Mouse (Mus musculus) retina, postnatal 1 day (tissue): ENCODE data around the gene Lmbr1l.
A peak's percentile ranks its signal among the peaks of the same experiment; 100 is the strongest.

Source experiments
- DNase-seq: peaks from one replicate; pipeline ENCODE4 v3.0.0-alpha.2; 2012

Lmbr1l gene

GRCm38 (mm10) chr15:98867321-98867720 lies 50.7 kb downstream of the Lmbr1l start:
- DNase-seq: peak; percentile 49

GRCm38 (mm10) chr15:98866501-98866900 lies 51.5 kb downstream of the Lmbr1l start:
- DNase-seq: no peak

- no peak for DNase-seq
Observed at GRCm38 (mm10) chr15:98865771-98866170, 52.3 kb downstream of the Lmbr1l start.

GRCm38 (mm10) chr15:98864951-98865350 lies 53.1 kb downstream of the Lmbr1l start:
- no peak for DNase-seq

- no peak for DNase-seq
Observed at GRCm38 (mm10) chr15:98863451-98863958, 54.5 kb downstream of the Lmbr1l start.

- DNase-seq: no peak
Observed at GRCm38 (mm10) chr15:98861701-98862410, 56.2 kb downstream of the Lmbr1l start.

- no peak for DNase-seq
Observed at GRCm38 (mm10) chr15:98860921-98861320, 57.1 kb downstream of the Lmbr1l start.

- no peak for DNase-seq
Observed at GRCm38 (mm10) chr15:98859319-98860043, 58.5 kb downstream of the Lmbr1l start.

GRCm38 (mm10) chr15:98854214-98854613 lies 63.8 kb downstream of the Lmbr1l start:
- no peak for DNase-seq
